Mouse (Mus musculus): Measurements from ENCODE around the gene Zfp648. TPM values are rescaled to one million over a fixed set of nuclear protein-coding genes. Genes with fewer than 3 reads are reported as not detected.
A peak's percentile ranks its signal among the peaks of the same experiment; 100 is the strongest.

The Zfp648 gene
- polyA plus RNA-seq, 1 experiment = not detected

DNA sequence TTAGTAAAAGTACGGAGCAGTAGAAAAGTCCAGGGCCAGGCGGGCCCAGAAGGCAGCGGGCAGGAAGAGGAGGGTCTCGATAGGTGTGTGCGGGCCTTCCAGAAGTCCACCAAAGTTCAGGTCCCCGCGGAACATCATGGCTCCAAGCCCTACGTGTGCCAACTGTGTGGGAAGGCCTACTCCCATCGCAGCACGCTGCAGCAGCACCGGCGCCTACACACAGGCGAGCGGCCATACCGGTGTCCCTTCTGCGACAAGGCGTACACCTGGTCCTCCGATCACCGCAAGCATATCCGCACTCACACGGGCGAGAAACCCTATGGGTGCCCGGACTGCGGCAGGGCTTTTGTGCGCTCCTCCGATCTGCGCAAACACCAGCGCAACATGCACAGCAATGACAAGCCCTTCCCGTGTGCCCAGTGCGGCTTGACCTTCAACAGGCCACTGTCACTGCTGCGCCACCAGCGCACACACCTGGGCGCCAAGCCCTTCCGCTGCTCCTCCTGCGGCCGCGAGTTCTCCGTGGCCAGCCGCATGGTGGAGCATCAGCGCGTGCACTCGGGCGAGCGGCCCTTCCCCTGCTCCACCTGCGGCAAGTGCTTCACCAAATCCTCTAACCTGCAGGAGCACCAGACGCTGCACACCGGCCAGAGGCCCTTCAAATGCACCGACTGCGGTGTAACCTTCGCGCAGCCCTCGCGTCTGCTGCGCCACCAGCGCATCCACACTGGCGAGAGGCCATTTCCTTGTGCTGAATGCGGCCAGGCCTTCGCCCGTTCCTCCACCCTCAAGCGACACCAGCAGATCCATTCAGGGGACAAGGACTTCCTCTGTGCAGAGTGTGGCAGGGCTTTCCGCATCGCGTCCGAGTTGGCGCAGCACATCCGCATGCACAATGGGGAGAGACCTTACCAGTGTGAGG is 3.9 kb downstream of the Zfp648 start:
- no peaks in the 10 kb centered on the region; the same call in 1 of the 2 replicates for H3K4me1 ChIP-seq
- peaks cover 8% of the 10 kb centered on the region; the same call in 1 of the 2 replicates for H3K9me3 ChIP-seq
- H3K27me3 ChIP-seq (replicated peaks) = peaks cover 28% of the 10 kb centered on the region
- H3K4me3 ChIP-seq (replicated peaks) = peak overlapping the region; percentile 28
- TF ChIP-seq FLI1 (IDR thresholded peaks at IDR 0.05; ENCODE audit: low read length) (no peak), GATA1 (IDR thresholded peaks at IDR 0.05; ENCODE audit: borderline replicate concordance, low read length) (no peak)
- no peaks in the 10 kb centered on the region for H3K36me3 ChIP-seq (replicated peaks; ENCODE audit: low read length)

DNA sequence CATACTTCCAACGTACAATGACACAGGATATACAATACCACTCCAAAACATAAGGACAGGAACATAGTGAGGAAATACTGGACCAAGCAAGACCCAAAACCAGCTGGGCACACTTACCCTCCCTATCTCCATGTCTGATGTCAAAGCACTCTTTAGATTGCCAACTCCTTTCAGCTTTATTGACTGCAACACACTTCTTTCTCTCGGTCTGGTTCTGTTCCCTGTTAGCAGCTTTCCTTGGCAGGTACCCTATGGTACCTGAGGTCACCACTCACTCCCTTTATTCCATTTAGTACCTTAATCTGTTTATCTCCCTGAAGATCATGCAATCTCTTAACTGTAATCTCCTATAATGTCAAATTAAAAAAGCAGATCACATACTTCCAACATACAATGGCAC is 19.0 kb downstream of the Zfp648 start:
- no peaks in the 10 kb centered on the region for H3K4me1 ChIP-seq
- no peak overlapping the region for H3K4me3 ChIP-seq (replicated peaks)
- no peaks in the 10 kb centered on the region for H3K36me3 ChIP-seq (replicated peaks; ENCODE audit: low read length)
- no peaks in the 10 kb centered on the region for H3K9me3 ChIP-seq
- TF ChIP-seq FLI1 (IDR thresholded peaks at IDR 0.05; ENCODE audit: low read length) = no peak
- no peak for TF ChIP-seq GATA1 (IDR thresholded peaks at IDR 0.05; ENCODE audit: borderline replicate concordance, low read length)
- H3K27me3 ChIP-seq (replicated peaks) = no peaks in the 10 kb centered on the region

DNA sequence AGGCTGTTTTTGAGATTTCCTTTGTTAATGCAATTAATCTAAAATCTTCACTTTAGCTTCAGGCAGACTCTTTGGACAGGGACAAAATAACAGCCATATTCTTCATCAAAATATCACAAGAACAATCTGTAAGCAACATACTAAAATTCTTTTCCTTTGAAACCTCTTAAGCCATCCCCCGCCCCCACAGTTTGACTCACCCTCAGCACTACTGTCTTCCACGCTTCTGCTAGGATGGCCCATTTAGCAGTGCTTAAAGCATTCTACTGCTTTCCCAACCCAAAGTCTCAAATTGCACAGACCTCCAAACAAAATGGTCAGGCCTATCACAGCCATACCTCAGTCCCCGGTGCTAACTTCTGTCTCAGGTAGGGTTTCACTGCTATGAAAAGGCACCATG is 19.6 kb downstream of the Zfp648 start:
- Histone ChIP-seq H3K9me3 (no peaks in the 10 kb centered on the region), H3K36me3 (replicated peaks; ENCODE audit: low read length) (no peaks in the 10 kb centered on the region), H3K27me3 (replicated peaks) (no peaks in the 10 kb centered on the region), H3K4me3 (replicated peaks) (no peak overlapping the region), H3K4me1 (no peaks in the 10 kb centered on the region)
- no peak for TF ChIP-seq GATA1 (IDR thresholded peaks at IDR 0.05; ENCODE audit: borderline replicate concordance, low read length)
- no peak for TF ChIP-seq FLI1 (IDR thresholded peaks at IDR 0.05; ENCODE audit: low read length)

- H3K27me3 ChIP-seq (replicated peaks) = no peaks in the 10 kb centered on the region
- no peaks in the 10 kb centered on the region for H3K9me3 ChIP-seq
- H3K4me3 ChIP-seq (replicated peaks) = no peak overlapping the region
- TF ChIP-seq GATA1 (IDR thresholded peaks at IDR 0.05; ENCODE audit: borderline replicate concordance, low read length) = no peak
- TF ChIP-seq FLI1 (IDR thresholded peaks at IDR 0.05; ENCODE audit: low read length) = no peak
- no peaks in the 10 kb centered on the region for H3K4me1 ChIP-seq
- no peaks in the 10 kb centered on the region for H3K36me3 ChIP-seq (replicated peaks; ENCODE audit: low read length)
Observed at GRCm38 (mm10) chr1:154223807-154224207, 22.8 kb downstream of the Zfp648 start.

GRCm38 (mm10) chr1:154232594-154232993 is 31.6 kb downstream of the Zfp648 start:
- no peak for TF ChIP-seq GATA1 (IDR thresholded peaks at IDR 0.05; ENCODE audit: borderline replicate concordance, low read length)
- TF ChIP-seq FLI1 (IDR thresholded peaks at IDR 0.05; ENCODE audit: low read length) = no peak
- no peak overlapping the region for H3K4me3 ChIP-seq (replicated peaks)
- no peaks in the 10 kb centered on the region for H3K27me3 ChIP-seq (replicated peaks)
- H3K4me1 ChIP-seq = no peaks in the 10 kb centered on the region
- no peaks in the 10 kb centered on the region for H3K9me3 ChIP-seq
- no peaks in the 10 kb centered on the region for H3K36me3 ChIP-seq (replicated peaks; ENCODE audit: low read length)

DNA sequence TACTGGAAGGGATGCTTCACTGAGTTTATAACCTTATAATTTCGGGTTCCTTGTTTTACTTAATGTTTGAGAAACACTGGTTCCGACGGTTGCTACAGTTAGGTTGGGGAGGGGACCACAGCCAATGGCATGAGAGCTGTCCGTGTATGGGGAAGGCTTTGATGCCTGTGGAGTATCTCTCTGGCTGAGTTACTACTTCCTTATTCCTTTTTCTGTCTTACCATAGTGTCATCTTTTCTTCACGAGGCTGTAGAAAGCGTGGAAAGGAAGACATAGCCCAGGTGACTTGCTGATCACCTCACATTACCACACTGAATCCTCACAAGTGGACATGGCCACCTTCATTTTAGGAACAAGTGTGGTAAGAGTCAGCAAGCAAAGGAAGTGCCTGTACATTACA is 32.0 kb downstream of the Zfp648 start:
- no peaks in the 10 kb centered on the region for H3K27me3 ChIP-seq (replicated peaks)
- no peaks in the 10 kb centered on the region for H3K4me1 ChIP-seq
- TF ChIP-seq GATA1 (IDR thresholded peaks at IDR 0.05; ENCODE audit: borderline replicate concordance, low read length) = no peak
- TF ChIP-seq FLI1 (IDR thresholded peaks at IDR 0.05; ENCODE audit: low read length) = no peak
- H3K36me3 ChIP-seq (replicated peaks; ENCODE audit: low read length) = no peaks in the 10 kb centered on the region
- no peaks in the 10 kb centered on the region for H3K9me3 ChIP-seq
- H3K4me3 ChIP-seq (replicated peaks) = no peak overlapping the region

GRCm38 (mm10) chr1:154234814-154235213 is 33.8 kb downstream of the Zfp648 start:
- no peak overlapping the region for H3K4me3 ChIP-seq (replicated peaks)
- no peaks in the 10 kb centered on the region for H3K9me3 ChIP-seq
- no peaks in the 10 kb centered on the region for H3K27me3 ChIP-seq (replicated peaks)
- no peak for TF ChIP-seq FLI1 (IDR thresholded peaks at IDR 0.05; ENCODE audit: low read length)
- no peak for TF ChIP-seq GATA1 (IDR thresholded peaks at IDR 0.05; ENCODE audit: borderline replicate concordance, low read length)
- no peaks in the 10 kb centered on the region for H3K36me3 ChIP-seq (replicated peaks; ENCODE audit: low read length)
- H3K4me1 ChIP-seq = no peaks in the 10 kb centered on the region

DNA sequence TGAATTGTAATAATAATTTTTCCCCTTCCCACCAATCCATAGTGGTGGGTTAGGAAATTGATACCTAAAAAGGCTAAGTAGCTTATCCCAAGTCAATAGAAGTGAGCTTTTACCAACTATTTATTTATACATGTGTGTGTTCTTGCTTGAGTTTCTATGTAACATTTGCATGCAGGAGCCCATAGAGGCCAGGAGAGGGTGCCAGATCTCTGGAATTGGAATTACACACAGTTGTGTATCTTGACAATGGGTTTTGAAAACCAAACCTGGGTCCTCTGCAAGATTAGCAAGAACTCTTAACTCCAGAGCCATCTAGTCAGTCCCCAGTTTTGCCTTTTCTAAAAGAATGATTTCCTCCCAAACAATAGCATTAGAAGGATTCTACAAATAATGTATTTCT is 37.9 kb downstream of the Zfp648 start:
- TF ChIP-seq GATA1 (IDR thresholded peaks at IDR 0.05; ENCODE audit: borderline replicate concordance, low read length) (no peak), FLI1 (IDR thresholded peaks at IDR 0.05; ENCODE audit: low read length) (no peak)
- Histone ChIP-seq H3K27me3 (replicated peaks) (no peaks in the 10 kb centered on the region), H3K36me3 (replicated peaks; ENCODE audit: low read length) (no peaks in the 10 kb centered on the region), H3K9me3 (no peaks in the 10 kb centered on the region), H3K4me3 (replicated peaks) (no peak overlapping the region), H3K4me1 (no peaks in the 10 kb centered on the region)

DNA sequence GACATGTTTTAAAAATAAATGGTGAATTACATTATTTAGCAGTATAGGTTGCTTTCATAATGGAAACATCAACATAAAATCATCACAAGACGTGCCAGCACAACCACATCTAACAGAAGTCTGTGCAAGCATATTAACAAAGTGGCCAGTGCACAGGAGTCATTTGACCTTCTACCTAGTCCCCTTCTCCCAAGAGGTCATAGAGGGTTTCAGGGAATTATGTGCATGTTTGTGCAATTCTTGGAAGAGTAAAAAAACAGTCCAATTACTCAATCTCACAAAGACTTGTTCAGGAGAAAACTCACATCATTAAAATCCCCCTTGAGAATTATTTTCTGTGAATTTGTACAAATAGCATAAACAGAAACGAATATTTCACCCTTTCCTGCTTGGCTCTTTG is 50.2 kb downstream of the Zfp648 start:
- H3K36me3 ChIP-seq (replicated peaks; ENCODE audit: low read length) = no peaks in the 10 kb centered on the region
- no peaks in the 10 kb centered on the region for H3K27me3 ChIP-seq (replicated peaks)
- TF ChIP-seq GATA1 (IDR thresholded peaks at IDR 0.05; ENCODE audit: borderline replicate concordance, low read length) (no peak), FLI1 (IDR thresholded peaks at IDR 0.05; ENCODE audit: low read length) (no peak)
- H3K4me1 ChIP-seq = no peaks in the 10 kb centered on the region
- H3K9me3 ChIP-seq = no peaks in the 10 kb centered on the region
- no peak overlapping the region for H3K4me3 ChIP-seq (replicated peaks)

DNA sequence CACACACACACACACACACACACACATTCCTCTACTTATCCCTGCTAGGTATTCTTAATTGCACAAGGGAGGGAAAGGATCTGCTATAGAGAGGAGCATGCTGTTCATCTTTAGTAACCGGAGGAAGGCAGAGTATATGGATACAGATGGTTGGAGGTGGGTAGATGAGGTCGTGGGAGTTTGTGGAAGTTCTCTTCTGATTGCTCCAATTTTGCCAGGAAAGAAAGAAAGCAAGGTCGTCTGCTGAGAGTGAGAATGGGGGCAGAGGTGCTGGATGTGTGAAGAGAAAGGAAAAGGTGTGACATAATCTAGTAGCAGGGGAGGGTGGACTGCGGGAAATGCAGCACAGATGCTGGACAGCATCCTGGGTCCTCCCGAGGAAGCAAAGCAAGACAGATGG is 51.8 kb downstream of the Zfp648 start:
- TF ChIP-seq FLI1 (IDR thresholded peaks at IDR 0.05; ENCODE audit: low read length) (no peak), GATA1 (IDR thresholded peaks at IDR 0.05; ENCODE audit: borderline replicate concordance, low read length) (no peak)

More for the DNA sequence above, 51.8 kb downstream of the Zfp648 start:
- Histone ChIP-seq H3K36me3 (replicated peaks; ENCODE audit: low read length) (no peaks in the 10 kb centered on the region), H3K4me3 (replicated peaks) (no peak overlapping the region), H3K9me3 (no peaks in the 10 kb centered on the region), H3K27me3 (replicated peaks) (no peaks in the 10 kb centered on the region), H3K4me1 (no peaks in the 10 kb centered on the region)
